Mouse (Mus musculus) kidney, adult 9 months (tissue): ENCODE results near the gene Zan.

ENCODE experiments used
- DNase-seq: peaks from one replicate; pipeline ENCODE4 v3.0.0; 2022

The Zan gene

GRCm38 (mm10) chr5:137476964-137477363 is at the start of gene Zan:
TSS of gene Zan (minus strand) at chr5:137477064.
- no peak for DNase-seq

GRCm38 (mm10) chr5:137526192-137526936 is 49.5 kb upstream of the Zan start:
- DNase-seq = peak; percentile 56

- DNase-seq = no peak
Measured at GRCm38 (mm10) chr5:137525511-137525910, 48.6 kb upstream of the Zan start.

- DNase-seq = no peak
Measured at GRCm38 (mm10) chr5:137524671-137525070, 47.8 kb upstream of the Zan start.

GRCm38 (mm10) chr5:137524251-137524515 is 47.3 kb upstream of the Zan start:
- no peak for DNase-seq

GRCm38 (mm10) chr5:137523396-137524250 is 46.8 kb upstream of the Zan start:
- DNase-seq = no peak

- DNase-seq = no peak
Measured at GRCm38 (mm10) chr5:137522711-137523110, 45.8 kb upstream of the Zan start.

GRCm38 (mm10) chr5:137521861-137522260 is 45.0 kb upstream of the Zan start:
- no peak for DNase-seq

GRCm38 (mm10) chr5:137519691-137520550 is 43.1 kb upstream of the Zan start:
- no peak for DNase-seq

- DNase-seq = no peak
Measured at GRCm38 (mm10) chr5:137518436-137518835, 41.6 kb upstream of the Zan start, which contains the start of gene Gigyf1. TSS of gene Gigyf1 (plus strand) at chr5:137518548.

- DNase-seq = no peak
Measured at GRCm38 (mm10) chr5:137514811-137515210, 37.9 kb upstream of the Zan start.

GRCm38 (mm10) chr5:137513951-137514721 is 37.3 kb upstream of the Zan start:
- no peak for DNase-seq

GRCm38 (mm10) chr5:137512847-137513794 is 36.3 kb upstream of the Zan start:
- DNase-seq = no peak

- DNase-seq = no peak
Measured at GRCm38 (mm10) chr5:137511706-137512105, 34.8 kb upstream of the Zan start.

- no peak for DNase-seq
Measured at GRCm38 (mm10) chr5:137510573-137511390, 33.9 kb upstream of the Zan start.

- peak; percentile 84 for DNase-seq
Measured at GRCm38 (mm10) chr5:137510014-137510501, 33.2 kb upstream of the Zan start.

GRCm38 (mm10) chr5:137504041-137504440 is 27.2 kb upstream of the Zan start:
- DNase-seq = no peak

- peak; percentile 91 for DNase-seq
Measured at GRCm38 (mm10) chr5:137502667-137503110, 25.8 kb upstream of the Zan start.

- peak; percentile 100 for DNase-seq
Measured at GRCm38 (mm10) chr5:137501709-137502666, 25.1 kb upstream of the Zan start, which contains the start of gene Pop7. TSS of gene Pop7 (minus strand) at chr5:137502518.
